Mouse (Mus musculus): ENCODE measurements around the gene Ackr3.

The Ackr3 gene

DNA sequence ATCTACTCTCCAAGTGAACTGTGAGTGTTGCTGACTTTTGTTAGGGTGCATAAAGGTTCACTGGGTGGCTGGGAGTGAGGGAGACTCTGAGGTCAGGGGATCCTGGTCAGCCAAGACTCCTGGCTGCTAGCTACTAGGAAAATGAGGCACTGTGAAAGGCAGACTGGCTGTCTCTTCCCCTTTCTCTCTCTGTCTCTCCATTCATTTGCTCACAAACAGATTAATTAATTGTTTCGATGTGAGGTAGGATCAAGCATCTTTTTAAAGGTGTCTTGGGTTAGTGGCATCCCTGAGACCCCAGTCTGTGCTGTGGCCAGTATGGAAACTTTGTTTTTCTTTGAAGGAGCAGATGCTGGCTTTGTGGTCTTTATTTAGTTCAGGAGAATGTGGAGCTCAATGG lies 1.0 kb downstream of the Ackr3 start:
- in situ Hi-C loops (cut with MboI, MseI), result no loop called here

DNA sequence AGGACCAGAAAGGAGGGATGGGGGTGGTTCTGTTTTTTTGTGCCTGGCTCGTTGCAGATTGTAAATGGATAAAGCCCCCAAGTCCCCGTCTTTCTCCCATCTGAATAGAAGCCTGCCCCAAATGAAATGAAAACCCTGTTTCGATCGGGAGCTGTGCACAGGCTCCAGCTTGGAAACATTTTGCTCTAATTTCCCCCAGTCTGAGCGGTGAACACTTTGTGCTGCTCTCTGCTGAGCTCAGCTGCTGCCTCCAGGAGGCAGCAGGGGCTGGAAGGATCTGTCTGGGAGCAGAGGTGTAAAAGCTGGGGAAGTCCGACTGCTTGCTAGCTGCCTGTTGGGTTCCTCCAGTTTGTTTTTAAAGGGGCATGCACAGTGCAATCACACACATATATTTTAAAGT lies 1.4 kb downstream of the Ackr3 start:
- in situ Hi-C loops (cut with MboI, MseI), result no loop called here

DNA sequence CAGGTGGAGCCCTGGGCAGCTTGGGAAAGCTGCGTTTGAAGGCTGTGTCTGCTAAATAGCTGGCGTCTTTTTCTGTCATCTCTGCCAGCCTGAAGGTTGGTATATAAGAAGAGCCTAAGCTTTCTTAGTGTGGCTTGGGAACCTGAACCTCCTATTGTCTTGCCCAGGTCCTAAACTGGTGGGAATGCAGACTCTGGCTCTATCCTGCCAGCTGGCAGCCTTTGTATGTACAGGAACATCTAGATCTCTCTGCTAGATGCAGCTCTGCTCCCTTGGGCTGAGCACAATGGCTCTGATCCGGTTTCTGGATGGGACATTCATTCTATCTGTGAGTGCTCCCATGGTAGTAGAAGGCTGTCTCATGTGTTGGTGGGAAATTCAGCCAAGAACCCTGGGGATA lies 2.9 kb downstream of the Ackr3 start:
- in situ Hi-C loops (cut with MboI, MseI), result no loop called here

DNA sequence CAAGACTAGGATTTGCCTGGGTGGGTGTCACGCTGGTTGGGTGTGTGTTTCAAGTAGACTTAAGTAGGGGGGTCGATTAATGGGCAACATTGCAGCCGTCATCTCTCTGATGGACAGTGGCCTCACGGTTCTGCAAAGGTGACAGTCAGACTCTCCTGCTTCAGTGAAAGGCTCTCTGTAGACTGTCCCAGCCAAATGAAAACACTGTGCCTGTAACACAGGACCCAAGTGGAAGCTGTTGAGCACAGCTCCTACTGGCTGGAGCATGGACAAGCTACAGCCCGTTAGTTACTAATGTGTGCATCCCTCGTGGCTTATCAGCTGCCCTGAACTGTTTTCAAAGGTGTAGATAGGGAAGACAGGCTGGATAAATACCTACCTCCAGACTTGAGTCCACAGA lies 3.5 kb downstream of the Ackr3 start:
- in situ Hi-C loops (cut with MboI, MseI), result no loop called here

DNA sequence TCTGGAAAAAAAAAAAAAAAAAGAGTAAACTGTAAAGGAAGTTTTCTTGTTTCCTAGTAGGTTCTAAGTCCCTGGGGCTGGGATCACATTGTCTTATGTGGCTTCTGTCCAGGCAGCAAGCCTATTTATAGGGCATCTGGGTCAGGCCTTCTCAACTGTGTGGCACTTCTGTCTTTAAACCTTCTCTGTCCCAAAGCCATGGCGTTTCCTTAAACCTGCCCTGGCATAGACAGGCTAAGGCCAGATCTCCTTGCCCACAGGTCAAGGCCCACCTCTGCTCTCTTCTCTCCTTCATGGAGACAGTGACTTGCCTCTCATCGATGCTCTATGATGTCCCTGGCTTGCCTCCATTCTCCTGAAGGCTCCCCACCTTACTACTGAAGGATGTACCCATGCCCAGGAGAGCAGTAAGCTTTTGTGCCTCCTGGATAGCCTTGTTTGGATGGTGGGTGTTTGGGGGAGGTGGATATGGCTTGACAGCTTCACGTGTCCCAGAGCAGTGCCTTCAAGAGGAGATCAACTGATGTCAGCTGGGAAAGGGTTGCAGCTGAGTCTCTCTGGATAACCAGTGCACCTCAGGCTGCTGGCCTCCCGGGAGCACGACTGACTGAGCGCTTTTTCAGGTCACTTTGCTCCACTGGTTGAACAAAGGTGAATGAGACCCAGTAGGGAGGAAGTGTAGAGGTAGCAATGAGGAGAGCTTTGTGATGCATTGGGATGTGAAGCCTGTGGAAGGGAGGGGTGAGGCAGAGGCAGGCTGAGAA lies 4.1 kb downstream of the Ackr3 start:
- in situ Hi-C loops (cut with MboI, MseI), result no loop called here

DNA sequence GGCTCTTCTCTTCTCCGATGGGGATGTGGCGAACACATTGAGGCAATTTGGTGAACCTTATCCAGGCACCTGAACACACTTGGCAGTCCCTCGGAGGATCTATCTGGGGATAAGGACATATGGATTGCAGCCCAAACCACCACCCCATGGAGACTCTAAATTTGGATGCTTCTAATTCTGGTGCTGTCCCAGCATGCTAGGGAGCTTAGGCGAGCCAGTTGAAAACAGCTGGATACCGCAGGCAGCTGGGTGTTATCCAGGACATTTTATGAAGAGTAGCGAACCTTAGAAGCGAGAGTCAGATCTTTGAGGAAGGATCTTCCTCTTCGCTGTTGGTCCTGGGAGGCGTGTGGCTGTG lies 4.7 kb downstream of the Ackr3 start:
- in situ Hi-C loops (cut with MboI, MseI), result no loop called here

DNA sequence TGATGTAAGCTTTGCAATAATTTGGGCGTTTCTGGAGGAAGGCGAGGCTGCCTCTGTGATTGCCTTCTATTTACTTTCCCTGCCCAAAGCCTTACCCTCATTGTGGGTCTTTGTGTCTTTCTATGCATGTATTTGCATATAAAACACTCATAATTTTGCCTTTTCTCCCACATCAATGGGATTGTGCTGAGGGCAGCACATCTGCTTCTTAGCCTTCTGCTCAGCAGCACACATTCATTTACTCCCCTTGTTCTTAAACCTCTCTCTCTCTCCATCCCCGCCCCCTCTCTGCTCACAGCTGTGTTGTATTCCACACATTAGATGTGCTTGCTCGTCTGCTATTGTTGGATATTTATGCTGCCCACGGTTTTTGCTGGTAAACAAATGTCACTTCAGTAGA lies 5.3 kb downstream of the Ackr3 start:
- in situ Hi-C loops (cut with MboI, MseI), result no loop called here

DNA sequence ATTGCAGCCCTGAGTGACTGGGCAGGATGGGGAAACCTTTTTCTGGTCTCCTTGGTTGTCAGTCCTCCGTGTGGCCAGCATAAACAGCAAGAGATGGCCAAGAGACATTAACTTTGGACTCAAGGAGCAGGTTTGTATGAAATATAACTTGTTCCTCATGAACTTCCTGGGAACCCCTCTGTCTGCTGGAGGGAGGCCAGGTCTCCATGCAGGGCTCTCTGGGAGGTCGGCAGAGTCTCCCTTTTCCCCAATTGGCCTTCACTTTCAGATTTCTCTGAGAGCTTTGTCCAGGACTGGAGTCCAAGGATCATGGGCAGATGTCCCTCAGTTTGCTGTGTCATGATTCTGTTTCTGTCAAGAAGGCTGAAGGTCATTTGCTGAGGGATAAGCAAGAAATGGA lies 6.0 kb downstream of the Ackr3 start:
- in situ Hi-C loops (cut with MboI, MseI), result no loop called here

DNA sequence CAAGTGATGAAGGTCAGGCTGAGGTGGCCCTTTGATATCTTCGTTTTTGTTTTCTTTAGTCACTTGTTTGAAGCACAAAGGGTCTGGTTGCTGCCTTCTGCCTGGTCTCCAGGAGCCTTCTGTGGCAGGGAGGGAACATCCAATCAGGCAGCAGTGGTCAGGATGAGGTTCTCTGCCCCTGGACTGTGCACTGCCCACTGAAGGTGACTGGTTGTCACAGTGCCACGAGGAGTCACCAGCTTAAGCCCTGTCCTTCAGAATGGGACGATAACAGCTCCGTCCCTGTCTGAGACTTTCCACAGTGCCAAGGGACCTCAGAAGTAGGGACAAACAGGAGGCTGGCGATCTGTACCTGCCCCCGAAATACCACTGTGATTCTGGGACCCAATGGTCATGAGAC lies 6.6 kb downstream of the Ackr3 start:
- in situ Hi-C loops (cut with MboI, MseI), result no loop called here

DNA sequence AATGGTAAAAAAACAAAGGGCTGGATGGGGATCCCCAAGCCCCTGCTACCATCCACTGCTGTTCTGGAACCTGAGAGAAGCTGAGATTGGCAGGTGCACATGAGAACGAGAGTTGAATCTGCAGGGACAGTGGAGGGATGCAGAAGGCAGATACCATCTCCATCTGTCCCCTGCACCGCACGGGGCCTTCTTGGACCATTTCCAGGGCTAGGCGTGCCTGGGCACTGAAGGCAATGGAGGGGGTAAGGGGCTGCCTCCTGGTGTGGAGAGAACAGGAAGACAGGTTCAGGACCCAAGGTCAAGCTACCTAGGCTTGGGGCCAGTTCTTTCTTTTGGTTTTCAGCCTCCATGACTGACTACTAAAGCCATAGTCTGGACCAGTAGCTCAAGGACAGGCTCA lies 7.0 kb downstream of the Ackr3 start:
- in situ Hi-C loops (cut with MboI, MseI), result no loop called here

DNA sequence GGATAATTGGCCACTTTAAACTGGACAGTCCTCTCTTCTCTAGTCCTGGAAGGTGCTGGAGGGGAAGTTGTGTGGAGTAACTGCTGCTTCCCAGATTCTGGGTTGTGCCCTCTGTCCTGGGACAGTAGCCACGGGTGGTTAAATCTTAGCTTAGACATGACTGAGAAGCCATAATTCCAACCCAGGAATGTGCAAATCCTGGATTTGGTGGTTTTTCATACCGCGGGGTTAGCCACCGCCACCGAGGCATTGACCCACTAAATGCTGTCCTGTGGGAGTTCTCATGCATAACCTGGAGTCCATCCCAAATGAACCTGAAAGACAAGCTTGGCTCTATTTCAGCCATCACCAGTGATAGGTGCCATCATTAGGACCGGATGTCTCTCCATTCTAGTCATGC lies 8.6 kb downstream of the Ackr3 start:
- in situ Hi-C loops (cut with MboI, MseI), result no loop called here

DNA sequence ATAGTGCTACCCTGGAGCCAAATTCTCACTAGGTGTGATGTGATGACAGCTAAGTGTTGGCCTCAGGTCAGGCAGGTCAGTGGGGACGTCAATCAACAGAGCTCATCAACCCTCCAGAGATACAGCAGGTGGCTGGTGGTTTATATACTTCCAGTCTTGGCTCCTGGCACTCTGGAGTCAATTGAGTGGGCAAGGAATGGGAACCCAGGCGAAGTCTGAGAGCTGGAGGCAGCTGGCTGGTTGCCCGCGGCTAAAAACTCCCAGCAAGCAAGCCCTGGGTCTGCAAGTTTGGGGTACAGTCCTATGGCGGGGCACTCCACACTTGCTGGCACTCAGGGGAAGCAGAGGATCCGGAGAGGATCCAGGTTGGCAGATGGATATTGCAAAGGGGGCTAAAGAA lies 9.1 kb downstream of the Ackr3 start:
- in situ Hi-C loops (cut with MboI, MseI), result no loop called here

DNA sequence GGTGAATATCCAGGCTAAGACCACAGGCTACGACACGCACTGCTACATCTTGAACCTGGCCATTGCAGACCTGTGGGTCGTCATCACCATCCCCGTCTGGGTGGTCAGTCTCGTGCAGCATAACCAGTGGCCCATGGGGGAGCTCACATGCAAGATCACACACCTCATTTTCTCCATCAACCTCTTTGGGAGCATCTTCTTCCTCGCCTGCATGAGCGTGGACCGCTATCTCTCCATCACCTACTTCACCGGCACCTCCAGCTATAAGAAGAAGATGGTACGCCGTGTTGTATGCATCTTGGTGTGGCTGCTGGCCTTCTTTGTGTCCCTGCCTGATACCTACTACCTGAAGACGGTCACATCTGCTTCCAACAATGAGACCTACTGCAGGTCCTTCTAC lies 10.2 kb downstream of the Ackr3 start:
- in situ Hi-C loops (cut with MboI, MseI), result no loop called here

DNA sequence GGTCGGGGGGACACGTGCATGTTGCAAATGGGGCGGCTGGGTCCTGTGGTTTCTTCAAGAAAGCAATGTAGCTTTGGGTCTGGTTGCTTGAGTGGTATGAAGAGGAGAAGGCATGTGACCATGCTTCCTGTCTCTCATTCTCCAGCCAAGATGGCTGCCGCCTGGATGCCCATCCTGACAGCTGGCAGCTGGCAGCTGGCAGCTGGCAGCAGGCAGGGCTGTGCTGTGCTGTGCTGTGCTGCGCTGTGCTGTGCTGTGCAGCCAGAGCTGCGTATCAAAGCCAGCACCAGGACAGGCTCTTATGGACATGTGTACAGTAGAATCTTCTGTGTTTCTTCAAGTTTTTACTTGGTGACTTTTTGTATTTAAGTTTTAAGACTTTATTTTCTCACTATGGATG lies 11.1 kb downstream of the Ackr3 start:
- in situ Hi-C loops (cut with MboI, MseI), result no loop called here

DNA sequence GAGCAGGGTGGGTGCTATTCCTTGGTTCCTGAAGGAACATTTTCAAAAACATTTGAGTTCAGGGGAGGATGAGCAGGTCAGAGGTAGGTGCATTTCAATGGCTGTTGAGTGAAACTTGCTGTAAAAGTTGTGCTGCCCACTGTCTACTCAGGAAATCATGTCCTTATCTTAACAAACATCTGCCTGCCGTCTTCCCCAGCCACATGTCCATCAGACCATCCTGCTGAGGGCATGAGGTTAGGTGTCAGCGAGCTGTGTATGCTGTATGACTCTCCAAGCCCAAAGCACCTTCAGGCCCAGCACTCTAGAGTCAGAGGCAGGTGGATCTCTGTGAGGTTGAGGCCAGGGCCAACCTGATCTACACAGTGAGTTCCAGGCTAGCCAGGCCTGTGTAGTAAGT lies 12.1 kb downstream of the Ackr3 start:
- in situ Hi-C loops (cut with MboI, MseI), result no loop called here

DNA sequence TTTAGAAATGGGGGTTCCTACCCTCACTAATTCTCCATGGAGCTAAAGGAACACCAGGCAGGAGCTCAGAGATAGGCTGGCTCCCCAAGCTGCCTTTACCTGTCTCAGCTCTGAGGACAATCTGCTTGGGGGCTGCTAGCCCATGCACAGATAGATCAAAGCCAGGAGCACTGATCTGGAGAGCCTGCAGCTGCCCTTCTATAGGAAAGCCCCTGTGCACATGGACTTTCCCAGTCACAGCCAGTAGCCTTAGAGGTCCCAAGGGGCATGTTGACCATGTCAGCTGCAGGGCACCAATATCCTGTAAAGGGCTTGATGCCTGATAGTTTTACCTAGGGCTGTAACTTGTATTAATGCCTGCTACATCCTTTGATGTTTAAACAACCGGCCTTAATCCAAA lies 12.6 kb downstream of the Ackr3 start:
- in situ Hi-C loops (cut with MboI, MseI), result no loop called here

DNA sequence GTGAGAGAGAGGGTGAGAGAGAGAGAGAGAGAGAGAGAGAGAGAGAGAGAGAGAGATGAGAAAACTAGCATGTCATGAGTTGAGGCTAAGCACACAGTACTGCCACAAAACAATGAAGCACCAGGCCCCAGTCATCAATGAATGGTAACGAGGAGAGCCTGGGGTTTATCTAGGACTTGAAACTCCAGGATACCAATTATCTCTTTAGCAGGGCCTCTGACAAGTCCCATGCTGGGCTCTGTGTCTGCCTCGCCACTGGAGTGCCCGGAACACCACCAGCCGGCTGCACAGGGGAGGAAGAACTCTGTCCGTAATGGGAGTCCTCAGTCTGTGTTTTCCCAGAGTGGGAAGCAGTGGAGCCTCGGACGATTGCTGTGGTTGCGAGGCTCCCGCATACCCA lies 16.5 kb downstream of the Ackr3 start:
- in situ Hi-C loops (cut with MboI, MseI), result no loop called here

DNA sequence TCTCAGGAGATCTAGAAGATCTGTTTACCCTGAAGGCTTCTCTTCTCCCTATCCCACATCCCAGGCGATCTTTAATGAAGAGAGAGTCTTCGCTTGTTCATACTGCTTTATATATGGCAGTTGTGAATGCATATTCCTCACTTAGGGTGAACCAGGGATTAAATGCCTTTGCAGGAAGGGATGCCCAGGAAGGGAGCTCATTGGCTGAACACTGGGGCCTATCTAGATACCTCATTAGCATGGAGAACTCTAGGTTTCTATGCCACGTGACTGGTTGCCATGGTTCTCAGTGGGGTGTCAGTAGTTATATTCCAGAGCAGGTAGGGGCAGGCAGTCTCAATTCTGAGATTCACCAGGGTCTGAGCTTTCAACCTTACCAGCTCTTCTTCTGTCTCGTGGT lies 17.1 kb downstream of the Ackr3 start:
- in situ Hi-C loops (cut with MboI, MseI), result no loop called here

DNA sequence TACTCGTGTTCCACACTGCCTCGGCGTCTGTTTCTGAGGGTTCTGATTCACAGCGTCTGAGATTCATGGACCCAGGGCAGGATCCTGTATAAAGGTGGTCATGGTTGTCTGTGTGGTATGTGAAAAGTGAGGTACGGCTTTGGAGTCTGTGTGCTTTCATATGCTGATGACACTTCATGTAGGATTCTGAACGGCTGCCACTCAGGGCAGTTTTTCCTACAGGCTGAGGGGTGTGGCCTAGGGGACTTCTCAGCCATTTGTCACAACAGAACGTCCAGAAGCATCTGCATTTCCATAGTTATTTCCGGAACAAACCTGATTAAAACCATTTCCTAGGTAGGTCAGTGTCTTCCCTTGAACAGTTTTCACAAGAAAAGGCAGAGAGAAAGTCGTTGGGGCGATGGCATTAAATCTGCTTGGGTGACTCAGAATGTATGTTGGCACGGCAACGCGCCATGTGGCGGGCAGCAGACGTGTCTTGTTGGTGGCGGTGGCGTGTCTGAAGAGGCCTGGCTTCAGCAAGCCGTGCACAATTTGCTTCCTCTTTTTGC lies 18.1 kb downstream of the Ackr3 start:
- in situ Hi-C loops (cut with MboI, MseI), result no loop called here

DNA sequence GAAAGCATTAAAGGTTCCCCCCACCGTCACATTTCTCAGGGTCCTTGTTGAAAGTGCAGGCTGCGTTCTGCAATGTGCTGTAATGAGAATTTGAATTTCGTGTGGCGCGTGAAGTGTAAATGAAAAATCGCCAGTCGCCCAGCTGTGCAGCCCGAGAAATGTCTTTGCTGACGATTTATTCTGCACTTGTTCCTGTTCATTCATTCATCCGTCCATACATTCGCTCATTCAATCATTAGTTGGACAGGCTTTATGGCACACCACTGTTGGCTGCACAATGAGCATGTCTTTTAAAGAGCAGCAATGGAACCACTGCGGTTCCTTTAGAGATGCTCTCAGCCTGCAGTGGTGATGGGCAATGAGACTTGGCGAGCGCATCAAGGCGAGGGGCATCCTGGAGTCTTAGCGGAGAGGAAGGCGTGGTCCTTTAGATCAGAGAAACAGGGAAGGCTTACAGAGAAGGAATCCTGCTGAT lies 18.7 kb downstream of the Ackr3 start:
- in situ Hi-C loops (cut with MboI, MseI), result no loop called here

DNA sequence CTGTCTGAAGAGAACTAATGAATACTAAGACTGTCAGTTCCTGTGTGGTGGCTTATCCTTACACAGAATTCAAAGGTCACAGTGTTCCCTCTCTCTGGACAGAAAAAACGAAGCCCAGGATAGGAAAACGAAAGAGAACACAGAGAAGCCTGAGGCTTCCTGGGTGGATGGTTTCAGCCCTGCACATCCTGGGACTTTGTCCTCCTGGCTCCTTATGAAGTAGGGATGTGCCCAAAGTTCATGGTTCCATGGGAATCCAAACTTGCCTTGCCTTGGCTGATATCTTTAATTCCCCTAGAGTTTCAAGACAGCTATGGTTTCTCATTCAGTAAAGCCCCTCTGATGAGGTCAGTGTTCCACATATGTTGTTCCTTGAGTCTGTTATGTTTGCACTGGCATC lies 19.2 kb downstream of the Ackr3 start:
- in situ Hi-C loops (cut with MboI, MseI), result no loop called here

DNA sequence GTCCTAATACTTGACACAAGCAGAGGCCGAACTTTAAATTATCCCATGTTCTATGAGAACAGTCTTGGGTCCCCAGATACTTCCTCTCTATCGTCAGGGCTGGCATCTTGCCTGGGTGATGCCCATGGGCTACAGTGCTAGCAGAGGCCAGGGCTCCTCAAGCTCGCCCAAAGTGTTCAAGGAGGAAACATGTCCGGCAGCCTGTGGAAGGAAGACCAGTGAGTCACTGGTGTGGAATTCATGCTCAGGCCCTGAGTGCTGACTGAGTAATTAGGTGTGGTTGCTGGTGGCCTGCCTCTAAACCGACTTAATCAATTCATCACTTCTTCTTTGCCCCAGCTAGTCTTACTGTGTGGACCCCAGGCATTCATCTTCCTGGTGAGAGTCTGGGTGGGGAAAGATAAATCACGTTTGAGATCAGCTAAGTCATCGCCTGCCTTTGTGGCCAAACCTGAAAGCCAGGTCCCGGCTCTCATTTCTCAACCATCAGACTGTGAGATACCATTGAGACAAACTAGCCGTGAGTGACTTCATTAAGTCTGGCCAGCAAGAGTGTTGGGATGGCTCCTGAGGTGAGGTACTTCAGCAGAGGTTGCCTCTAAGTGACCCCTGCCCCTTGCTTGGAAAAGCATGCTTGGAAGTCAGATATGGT lies 21.9 kb downstream of the Ackr3 start:
- in situ Hi-C loops (cut with MboI, MseI), result no loop called here

DNA sequence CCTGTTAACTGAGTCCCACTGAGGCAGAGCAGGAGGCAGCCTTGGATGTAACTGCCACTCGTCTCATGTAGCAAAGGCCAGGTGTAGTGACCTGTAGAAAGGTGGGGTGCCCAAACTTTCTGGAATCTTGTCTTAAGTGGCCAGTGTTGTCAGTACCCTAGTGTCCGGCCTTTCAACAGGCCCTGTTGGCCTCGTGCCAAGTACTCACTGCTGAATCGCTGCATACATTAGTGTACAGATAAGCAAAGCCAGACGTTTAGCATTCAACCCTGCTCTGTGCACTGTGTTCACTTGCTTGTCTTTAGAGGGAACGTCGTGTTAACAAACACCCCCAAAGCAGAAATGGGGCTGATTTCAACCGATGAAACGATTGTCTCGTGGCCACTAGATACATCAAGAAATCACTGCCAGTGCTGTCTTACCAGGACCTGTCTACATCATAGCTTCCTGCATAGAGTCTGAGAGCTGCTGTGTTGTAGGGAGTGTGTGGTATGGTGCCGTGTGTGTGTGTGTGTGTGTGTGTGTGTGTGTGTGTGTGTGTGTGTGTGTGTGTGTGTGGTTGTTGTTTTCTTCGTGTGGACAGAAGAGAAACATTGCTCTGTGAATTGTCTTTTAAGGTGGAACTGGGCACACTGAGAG lies 24.0 kb downstream of the Ackr3 start:
- in situ Hi-C loops (cut with MboI, MseI), result no loop called here
